Mouse (Mus musculus) lung, embryonic 16.5 days (tissue): ENCODE data around the gene Mitf. TPM values are rescaled to one million over a fixed set of nuclear protein-coding genes. Genes with fewer than 3 reads are reported as not detected.

Experiments
- ATAC-seq: fragments of 200-750 bp; cut with Nextera tagmentation; 2 replicates; pipeline ENCODE4 v1.8.0; 2017; ENCODE audit warnings: low read depth, mild to moderate bottlenecking, moderate library complexity
- H3K27ac ChIP-seq: fragments of 300-500 bp; sonication (generic); 2 replicates; pipeline ENCODE4 v1.5.1; 2014; ENCODE audit warnings: mild to moderate bottlenecking, control low read depth, low read length
- H3K27me3 ChIP-seq: fragments of 300-500 bp; sonication (generic); 2 replicates; pipeline ENCODE4 v1.6.1; 2014; ENCODE audit warnings: low read depth, low read length, mixed read lengths; ENCODE audit not compliant: control insufficient read depth, insufficient read depth
- H3K36me3 ChIP-seq: fragments of 300-500 bp; sonication (generic); 2 replicates; pipeline ENCODE4 v1.6.1; 2014; ENCODE audit warnings: low read length; ENCODE audit not compliant: control insufficient read depth, insufficient read depth
- H3K4me1 ChIP-seq: fragments of 300-500 bp; sonication (generic); replicated peaks from 2 replicates; pipeline ENCODE4 v1.6.1; 2014; ENCODE audit warnings: low read length, mixed read lengths; ENCODE audit not compliant: control insufficient read depth, insufficient read depth
- H3K4me2 ChIP-seq: fragments of 300-500 bp; sonication (generic); 2 replicates; pipeline ENCODE4 v1.6.1; 2014; ENCODE audit warnings: low read depth, low read length, control low read depth
- H3K4me3 ChIP-seq: fragments of 300-500 bp; sonication (generic); 2 replicates; pipeline ENCODE4 v1.5.1; 2014; ENCODE audit warnings: mild to moderate bottlenecking, low read length, control low read depth
- H3K9ac ChIP-seq: fragments of 300-500 bp; sonication (generic); 2 replicates; pipeline ENCODE4 v1.6.1; 2014; ENCODE audit warnings: low read length, control low read depth
- H3K9me3 ChIP-seq: fragments of 300-500 bp; sonication (generic); 2 replicates; pipeline ENCODE4 v1.6.1; 2016; ENCODE audit warnings: low read length; ENCODE audit not compliant: control insufficient read depth
- WGBS: fragments of 180-500 bp; shearing (Covaris S2); extraction: QIAGEN DNeasy Blood & Tissue Kit; methylation state at CpG from one replicate; pipeline ENCODE4 v1.1.7; 2014; 5-methylcytosine and 5-hydroxymethylcytosine counted together
- polyA plus RNA-seq: library from polyadenylated mRNA; unstranded; fragments of >200 nt; fragmentation: Nextera tagmentation; extraction: Ambion mirVana; gene quantifications from 2 replicates; pipeline ENCODE4 v1.2.1, GENCODE M21; 2015

Mitf gene
- 2.3 and 2.4 TPM in 2 replicates for polyA plus RNA-seq

- WGBS: under 1% methylated on average over 51 of the region's 51 CpGs
- peak within 1 kb of the TSS; percentile 99 for H3K4me2 ChIP-seq
- H3K36me3 ChIP-seq: no peaks in the 10 kb centered on the region
- peak within 1 kb of the TSS; percentile 71 for H3K4me3 ChIP-seq
- no peaks in the 10 kb centered on the region for H3K9me3 ChIP-seq
- H3K4me1 ChIP-seq: peaks cover 8% of the 10 kb centered on the region
- H3K27ac ChIP-seq: no peak within 1 kb of the TSS
- ATAC-seq: peak; percentile 100
- peak within 1 kb of the TSS; percentile 71 for H3K9ac ChIP-seq
- H3K27me3 ChIP-seq: no peaks in the 10 kb centered on the region; the same call in 1 of the 2 replicates
Observed at GRCm38 (mm10) chr6:97806781-97807743, at the start of gene Mitf. Mitf (plus strand) TSS chr6:97807052.

DNA sequence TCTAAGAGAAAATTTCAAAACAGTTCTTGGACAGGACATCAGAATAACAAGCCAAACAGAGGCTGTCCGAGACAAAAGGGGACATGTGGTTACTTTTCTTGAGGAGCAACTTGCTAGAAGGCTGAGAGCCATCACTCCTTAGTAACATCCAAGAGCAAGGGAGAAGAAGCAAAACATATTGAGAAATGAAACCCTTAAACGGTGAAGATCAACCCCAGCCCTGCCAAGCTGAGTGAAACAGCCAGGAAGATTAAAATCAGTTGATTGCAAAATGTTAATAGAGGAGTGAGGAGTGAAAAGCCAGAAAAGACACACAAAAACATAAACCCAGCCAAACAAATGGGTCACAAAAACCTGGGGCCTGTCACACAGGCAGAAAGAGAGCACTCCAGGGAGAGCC is 49.5 kb upstream of the Mitf start:
- 51% methylated on average over 2 of the region's 2 CpGs for WGBS
- H3K36me3 ChIP-seq: no peaks in the 10 kb centered on the region
- H3K4me2 ChIP-seq: no peak overlapping the region
- no peaks in the 10 kb centered on the region for H3K4me1 ChIP-seq
- no peak for ATAC-seq
- no peak overlapping the region for H3K4me3 ChIP-seq
- H3K27me3 ChIP-seq: no peaks in the 10 kb centered on the region
- no peaks in the 10 kb centered on the region for H3K9me3 ChIP-seq
- no peak overlapping the region for H3K27ac ChIP-seq
- no peak overlapping the region for H3K9ac ChIP-seq

DNA sequence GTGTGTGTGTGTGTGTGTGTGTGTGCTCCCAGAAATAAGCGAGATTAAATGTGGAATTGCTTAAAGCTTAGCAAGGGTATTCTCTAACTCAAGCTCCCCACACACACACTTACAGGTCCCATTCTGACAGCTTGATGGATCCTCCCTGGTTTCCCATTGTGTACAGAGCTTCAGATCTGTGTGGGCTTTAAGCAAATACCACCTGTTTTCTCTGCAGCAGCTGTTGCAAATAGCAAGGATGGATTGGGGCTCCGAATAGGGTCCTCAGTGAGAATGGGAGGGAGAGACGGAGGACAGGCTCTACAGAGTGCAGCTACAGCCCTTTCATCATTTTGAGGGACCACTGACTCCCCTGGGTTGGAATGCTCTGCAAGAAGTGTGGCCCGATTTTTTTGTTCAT is 48.0 kb upstream of the Mitf start:
- ATAC-seq: no peak

GRCm38 (mm10) chr6:97759301-97759700 is 47.6 kb upstream of the Mitf start:
- H3K4me3 ChIP-seq: no peak overlapping the region
- H3K27me3 ChIP-seq: no peaks in the 10 kb centered on the region
- no peak overlapping the region for H3K4me2 ChIP-seq
- H3K9ac ChIP-seq: no peak overlapping the region
- H3K36me3 ChIP-seq: no peaks in the 10 kb centered on the region
- no peaks in the 10 kb centered on the region for H3K9me3 ChIP-seq
- H3K27ac ChIP-seq: no peak overlapping the region
- no peaks in the 10 kb centered on the region for H3K4me1 ChIP-seq
- WGBS: 9% methylated on average over 4 of the region's 4 CpGs
- ATAC-seq: peak; percentile 31; the same call in 1 of the 2 replicates

More for the DNA sequence above, 48.0 kb upstream of the Mitf start:
- H3K9me3 ChIP-seq: no peaks in the 10 kb centered on the region
- H3K27ac ChIP-seq: no peak overlapping the region
- H3K36me3 ChIP-seq: no peaks in the 10 kb centered on the region
- H3K27me3 ChIP-seq: no peaks in the 10 kb centered on the region
- H3K9ac ChIP-seq: no peak overlapping the region
- H3K4me2 ChIP-seq: no peak overlapping the region
- H3K4me3 ChIP-seq: no peak overlapping the region
- H3K4me1 ChIP-seq: no peaks in the 10 kb centered on the region
- 43% methylated on average over 4 of the region's 4 CpGs for WGBS

GRCm38 (mm10) chr6:97761326-97761725 is 45.5 kb upstream of the Mitf start:
- Histone ChIP-seq H3K4me1 (no peaks in the 10 kb centered on the region), H3K27ac (no peak overlapping the region), H3K36me3 (no peaks in the 10 kb centered on the region), H3K9me3 (no peaks in the 10 kb centered on the region), H3K4me2 (no peak overlapping the region), H3K4me3 (no peak overlapping the region), H3K27me3 (no peaks in the 10 kb centered on the region), H3K9ac (no peak overlapping the region)
- WGBS: 16% methylated on average over 4 of the region's 4 CpGs
- no peak for ATAC-seq

DNA sequence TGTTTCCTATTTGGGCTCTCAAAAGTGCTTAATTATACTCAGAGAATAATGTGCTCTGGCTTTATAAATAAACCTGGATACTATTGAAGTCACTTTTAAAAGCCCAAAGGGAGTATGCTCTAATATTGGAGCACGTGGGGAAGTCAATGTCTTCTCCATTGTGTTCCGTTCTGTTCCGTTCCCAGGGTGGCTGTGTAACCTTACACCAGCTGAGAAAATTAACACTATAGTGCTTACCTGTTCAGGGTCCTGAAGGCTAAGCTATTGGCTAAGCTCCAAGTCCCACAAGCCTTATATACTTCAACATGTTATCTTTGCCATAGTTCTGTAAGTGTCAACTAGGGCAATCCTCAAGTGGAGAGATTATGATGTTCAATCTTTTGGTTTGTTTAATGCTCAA is 42.9 kb upstream of the Mitf start:
- H3K27ac ChIP-seq: no peak overlapping the region
- H3K9me3 ChIP-seq: no peaks in the 10 kb centered on the region
- H3K4me1 ChIP-seq: no peaks in the 10 kb centered on the region
- ATAC-seq: no peak
- no peak overlapping the region for H3K9ac ChIP-seq
- no peak overlapping the region for H3K4me2 ChIP-seq
- no peaks in the 10 kb centered on the region for H3K36me3 ChIP-seq
- H3K27me3 ChIP-seq: no peaks in the 10 kb centered on the region
- WGBS: 28% methylated on average over 3 of the region's 3 CpGs
- no peak overlapping the region for H3K4me3 ChIP-seq

- ATAC-seq: no peak
- 70% methylated on average over 2 of the region's 2 CpGs for WGBS
Observed at GRCm38 (mm10) chr6:97767836-97768235, 39.0 kb upstream of the Mitf start.

GRCm38 (mm10) chr6:97769549-97769948 is 37.3 kb upstream of the Mitf start:
- H3K4me3 ChIP-seq: no peak overlapping the region
- no peaks in the 10 kb centered on the region for H3K9me3 ChIP-seq
- H3K27ac ChIP-seq: no peak overlapping the region
- 83% methylated on average over 7 of the region's 7 CpGs for WGBS
- H3K4me1 ChIP-seq: no peaks in the 10 kb centered on the region
- H3K9ac ChIP-seq: no peak overlapping the region
- no peak for ATAC-seq
- no peak overlapping the region for H3K4me2 ChIP-seq
- H3K27me3 ChIP-seq: no peaks in the 10 kb centered on the region
- no peaks in the 10 kb centered on the region for H3K36me3 ChIP-seq

More at GRCm38 (mm10) chr6:97767836-97768235, 39.0 kb upstream of the Mitf start:
- H3K4me2 ChIP-seq: no peak overlapping the region
- H3K9ac ChIP-seq: no peak overlapping the region
- no peaks in the 10 kb centered on the region for H3K36me3 ChIP-seq
- no peaks in the 10 kb centered on the region for H3K9me3 ChIP-seq
- H3K4me3 ChIP-seq: no peak overlapping the region
- H3K27ac ChIP-seq: no peak overlapping the region
- no peaks in the 10 kb centered on the region for H3K27me3 ChIP-seq
- no peaks in the 10 kb centered on the region for H3K4me1 ChIP-seq

- Histone ChIP-seq H3K4me3 (no peak overlapping the region), H3K4me1 (no peaks in the 10 kb centered on the region), H3K36me3 (no peaks in the 10 kb centered on the region), H3K9me3 (no peaks in the 10 kb centered on the region), H3K9ac (no peak overlapping the region), H3K4me2 (no peak overlapping the region), H3K27ac (no peak overlapping the region), H3K27me3 (no peaks in the 10 kb centered on the region)
- no peak for ATAC-seq
- 80% methylated on average over 5 of the region's 5 CpGs for WGBS
Observed at GRCm38 (mm10) chr6:97781316-97781715, 25.5 kb upstream of the Mitf start.
